Mouse (Mus musculus): Measurements from ENCODE around the gene Rhov. TPM values are rescaled to one million over a fixed set of nuclear protein-coding genes. Genes with fewer than 3 reads are reported as not detected.

Rhov gene
- polyA plus RNA-seq, 1 experiment from 2014 or later: 2.3 TPM

DNA sequence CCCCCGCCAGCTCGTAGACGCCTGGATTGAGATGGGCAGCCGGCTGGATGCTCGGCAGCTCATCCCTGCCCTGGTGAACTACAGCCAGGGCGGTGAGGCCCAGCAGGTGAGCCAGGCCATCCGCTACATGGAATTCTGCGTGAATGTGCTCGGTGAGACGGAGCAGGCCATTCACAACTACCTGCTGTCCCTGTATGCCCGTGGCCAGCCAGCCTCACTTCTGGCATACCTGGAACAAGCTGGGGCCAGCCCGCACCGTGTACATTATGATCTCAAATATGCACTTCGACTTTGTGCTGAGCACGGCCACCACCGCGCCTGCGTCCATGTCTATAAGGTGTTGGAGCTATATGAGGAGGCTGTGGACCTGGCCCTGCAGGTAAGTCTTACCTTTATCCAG, 23.3 kb upstream of the Rhov start:
- ATAC-seq (ENCODE audit: insufficient read depth, low FRiP score, low TSS enrichment) (no peak), DNase-seq (ENCODE audit: low spot score) (no peak)
- Histone ChIP-seq H3K4me1 (ENCODE audit: control insufficient read depth, insufficient read depth, low read length) (peaks cover 6% of the 10 kb centered on the region), H3K4me2 (ENCODE audit: low read depth) (no peak overlapping the region), H3K4me3 (ENCODE audit: low read depth, low read length) (no peak overlapping the region), H3K9me3 (ENCODE audit: control insufficient read depth, low read length) (no peaks in the 10 kb centered on the region), H3K27ac (ENCODE audit: low read depth, low read length) (no peak overlapping the region), H3K9ac (ENCODE audit: low read length) (no peak overlapping the region), H3K36me3 (ENCODE audit: control insufficient read depth, insufficient read depth, low read length) (peaks cover 16% of the 10 kb centered on the region), H3K27me3 (ENCODE audit: control insufficient read depth, insufficient read depth, low read length) (no peaks in the 10 kb centered on the region)
- 97% methylated on average over 18 of the region's 18 CpGs for WGBS

DNA sequence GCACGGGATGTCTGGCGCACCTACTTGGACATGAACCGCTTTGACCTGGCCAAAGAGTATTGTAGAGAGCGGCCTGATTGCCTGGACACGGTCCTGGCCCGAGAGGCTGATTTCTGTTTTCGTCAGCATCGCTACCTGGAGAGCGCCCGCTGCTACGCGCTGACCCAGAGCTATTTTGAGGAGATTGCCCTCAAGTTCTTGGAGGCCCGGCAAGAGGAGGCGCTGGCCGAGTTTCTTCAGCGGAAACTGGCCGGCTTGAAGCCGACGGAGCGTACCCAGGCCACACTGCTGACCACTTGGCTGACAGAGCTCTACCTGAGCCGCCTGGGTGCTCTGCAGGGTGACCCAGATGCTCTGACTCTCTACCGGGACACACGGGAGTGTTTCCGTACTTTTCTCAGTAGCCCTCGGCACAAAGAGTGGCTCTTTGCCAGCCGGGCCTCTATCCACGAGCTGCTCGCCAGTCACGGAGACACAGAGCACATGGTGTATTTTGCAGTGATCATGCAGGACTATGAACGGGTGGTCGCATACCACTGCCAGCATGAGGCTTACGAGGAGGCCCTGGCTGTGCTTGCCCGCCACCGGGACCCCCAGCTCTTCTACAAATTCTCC, 22.8 kb upstream of the Rhov start:
- peaks cover 14% of the 10 kb centered on the region for H3K36me3 ChIP-seq (ENCODE audit: control insufficient read depth, insufficient read depth, low read length)
- ATAC-seq (ENCODE audit: insufficient read depth, low FRiP score, low TSS enrichment) (no peak), DNase-seq (ENCODE audit: low spot score) (no peak)
- H3K4me3 ChIP-seq (ENCODE audit: low read depth, low read length): no peak overlapping the region
- WGBS: 95% methylated on average over 34 of the region's 34 CpGs
- peaks cover 7% of the 10 kb centered on the region for H3K4me1 ChIP-seq (ENCODE audit: control insufficient read depth, insufficient read depth, low read length)
- no peaks in the 10 kb centered on the region for H3K27me3 ChIP-seq (ENCODE audit: control insufficient read depth, insufficient read depth, low read length)
- H3K27ac ChIP-seq (ENCODE audit: low read depth, low read length): no peak overlapping the region
- H3K9ac ChIP-seq (ENCODE audit: low read length): no peak overlapping the region
- H3K9me3 ChIP-seq (ENCODE audit: control insufficient read depth, low read length): no peaks in the 10 kb centered on the region
- no peak overlapping the region for H3K4me2 ChIP-seq (ENCODE audit: low read depth)

DNA sequence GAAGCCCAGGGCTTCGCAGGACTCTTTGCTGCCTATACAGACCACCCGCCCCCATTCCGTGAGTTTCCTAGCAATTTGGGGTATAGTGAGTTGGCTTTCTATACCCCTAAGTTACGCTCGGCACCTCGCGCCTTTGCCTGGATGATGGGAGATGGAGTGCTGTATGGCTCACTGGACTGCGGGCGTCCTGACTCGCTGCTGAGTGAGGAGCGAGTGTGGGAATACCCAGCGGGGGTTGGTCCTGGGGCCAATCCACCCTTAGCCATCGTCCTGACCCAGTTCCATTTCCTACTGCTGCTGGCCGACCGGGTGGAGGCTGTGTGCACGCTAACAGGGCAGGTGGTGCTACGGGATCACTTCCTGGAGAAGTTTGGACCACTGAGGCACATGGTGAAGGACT, 22.2 kb upstream of the Rhov start:
- no peaks in the 10 kb centered on the region for H3K27me3 ChIP-seq (ENCODE audit: control insufficient read depth, insufficient read depth, low read length)
- H3K9me3 ChIP-seq (ENCODE audit: control insufficient read depth, low read length): no peaks in the 10 kb centered on the region
- 94% methylated on average over 17 of the region's 17 CpGs for WGBS
- H3K36me3 ChIP-seq (ENCODE audit: control insufficient read depth, insufficient read depth, low read length): peaks cover 14% of the 10 kb centered on the region
- no peak overlapping the region for H3K4me2 ChIP-seq (ENCODE audit: low read depth)
- no peak overlapping the region for H3K9ac ChIP-seq (ENCODE audit: low read length)
- DNase-seq (ENCODE audit: low spot score) (no peak), ATAC-seq (ENCODE audit: insufficient read depth, low FRiP score, low TSS enrichment) (no peak)
- no peak overlapping the region for H3K27ac ChIP-seq (ENCODE audit: low read depth, low read length)
- H3K4me1 ChIP-seq (ENCODE audit: control insufficient read depth, insufficient read depth, low read length): peaks cover 7% of the 10 kb centered on the region
- no peak overlapping the region for H3K4me3 ChIP-seq (ENCODE audit: low read depth, low read length)

DNA sequence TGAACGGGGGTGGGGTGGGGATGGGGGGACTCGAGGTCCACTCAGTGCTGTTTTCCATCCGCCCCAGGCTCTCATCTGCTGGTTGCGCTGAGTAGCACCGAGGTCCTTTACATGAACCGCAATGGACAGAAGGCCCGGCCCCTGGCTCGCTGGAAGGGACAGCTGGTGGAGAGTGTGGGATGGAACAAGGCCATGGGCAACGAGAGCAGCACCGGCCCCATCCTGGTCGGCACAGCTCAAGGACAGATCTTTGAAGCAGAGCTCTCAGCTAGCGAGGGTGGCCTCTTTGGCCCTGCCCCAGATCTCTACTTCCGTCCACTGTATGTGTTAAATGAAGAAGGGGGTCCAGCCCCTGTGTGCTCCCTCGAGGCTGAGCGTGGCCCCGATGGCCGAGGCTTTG, 21.8 kb upstream of the Rhov start:
- Histone ChIP-seq H3K9ac (ENCODE audit: low read length) (no peak overlapping the region), H3K36me3 (ENCODE audit: control insufficient read depth, insufficient read depth, low read length) (peaks cover 14% of the 10 kb centered on the region)
- WGBS: 93% methylated on average over 17 of the region's 17 CpGs

DNA sequence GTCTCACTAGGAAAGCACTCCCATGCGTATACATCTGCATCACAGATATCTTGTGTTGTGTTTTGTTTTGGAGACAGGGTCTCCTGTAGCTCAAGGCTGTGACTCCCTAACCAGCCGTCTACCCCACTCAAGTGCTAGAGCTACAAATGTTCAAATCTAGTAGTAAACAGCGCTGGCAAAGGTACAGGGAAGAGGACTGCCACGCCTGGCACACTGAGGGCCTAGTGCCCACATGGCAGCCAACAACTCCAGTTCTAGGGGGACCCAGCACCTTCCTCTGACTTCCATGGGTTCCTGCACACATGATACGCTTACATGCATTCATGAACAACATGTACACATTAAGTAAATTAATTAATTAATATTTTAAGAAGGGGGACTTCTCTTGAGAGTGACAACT, 21.2 kb upstream of the Rhov start:
- Histone ChIP-seq H3K4me1 (ENCODE audit: control insufficient read depth, insufficient read depth, low read length) (peaks cover 7% of the 10 kb centered on the region), H3K36me3 (ENCODE audit: control insufficient read depth, insufficient read depth, low read length) (peaks cover 12% of the 10 kb centered on the region), H3K9me3 (ENCODE audit: control insufficient read depth, low read length) (no peaks in the 10 kb centered on the region), H3K9ac (ENCODE audit: low read length) (no peak overlapping the region), H3K4me3 (ENCODE audit: low read depth, low read length) (no peak overlapping the region), H3K27ac (ENCODE audit: low read depth, low read length) (no peak overlapping the region), H3K4me2 (ENCODE audit: low read depth) (no peak overlapping the region), H3K27me3 (ENCODE audit: control insufficient read depth, insufficient read depth, low read length) (no peaks in the 10 kb centered on the region)
- DNase-seq (ENCODE audit: low spot score) (no peak), ATAC-seq (ENCODE audit: insufficient read depth, low FRiP score, low TSS enrichment) (no peak)
- 95% methylated on average over 5 of the region's 5 CpGs for WGBS

More for the DNA sequence above, 21.8 kb upstream of the Rhov start:
- Histone ChIP-seq H3K27me3 (ENCODE audit: control insufficient read depth, insufficient read depth, low read length) (no peaks in the 10 kb centered on the region), H3K4me2 (ENCODE audit: low read depth) (no peak overlapping the region), H3K4me3 (ENCODE audit: low read depth, low read length) (no peak overlapping the region), H3K27ac (ENCODE audit: low read depth, low read length) (no peak overlapping the region), H3K4me1 (ENCODE audit: control insufficient read depth, insufficient read depth, low read length) (peaks cover 7% of the 10 kb centered on the region), H3K9me3 (ENCODE audit: control insufficient read depth, low read length) (no peaks in the 10 kb centered on the region)
- DNase-seq (ENCODE audit: low spot score) (no peak), ATAC-seq (ENCODE audit: insufficient read depth, low FRiP score, low TSS enrichment) (no peak)

DNA sequence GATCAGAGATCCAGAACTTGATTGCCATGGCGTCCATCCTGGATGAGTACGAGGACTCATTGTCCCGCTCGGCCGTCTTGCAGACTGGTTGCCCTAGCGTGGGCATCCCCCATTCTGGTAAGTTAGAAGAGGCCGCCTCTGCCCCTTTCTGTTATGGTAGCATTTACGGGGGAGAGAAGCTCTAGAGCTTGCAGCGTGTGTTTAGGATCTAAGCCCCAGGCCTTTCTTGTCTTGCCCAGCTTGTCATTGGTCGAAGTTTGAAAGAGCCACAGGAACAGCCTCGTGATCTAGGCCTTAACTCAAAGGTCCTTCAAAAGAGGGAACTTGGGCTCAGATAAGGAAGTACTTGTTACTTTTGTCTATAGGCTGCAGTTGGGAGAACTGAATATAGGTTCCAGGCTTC, 17.9 kb upstream of the Rhov start:
- Histone ChIP-seq H3K4me3 (ENCODE audit: low read depth, low read length) (peak overlapping the region; percentile 60), H3K9me3 (ENCODE audit: control insufficient read depth, low read length) (no peaks in the 10 kb centered on the region), H3K27me3 (ENCODE audit: control insufficient read depth, insufficient read depth, low read length) (no peaks in the 10 kb centered on the region), H3K9ac (ENCODE audit: low read length) (peak overlapping the region; percentile 62), H3K27ac (ENCODE audit: low read depth, low read length) (no peak overlapping the region), H3K36me3 (ENCODE audit: control insufficient read depth, insufficient read depth, low read length) (peaks cover 9% of the 10 kb centered on the region), H3K4me1 (ENCODE audit: control insufficient read depth, insufficient read depth, low read length) (peaks cover 7% of the 10 kb centered on the region), H3K4me2 (ENCODE audit: low read depth) (peak overlapping the region; percentile 85)
- ATAC-seq (ENCODE audit: insufficient read depth, low FRiP score, low TSS enrichment): no peak
- DNase-seq (ENCODE audit: low spot score): no peak
- WGBS: 4% methylated on average over 11 of the region's 11 CpGs

DNA sequence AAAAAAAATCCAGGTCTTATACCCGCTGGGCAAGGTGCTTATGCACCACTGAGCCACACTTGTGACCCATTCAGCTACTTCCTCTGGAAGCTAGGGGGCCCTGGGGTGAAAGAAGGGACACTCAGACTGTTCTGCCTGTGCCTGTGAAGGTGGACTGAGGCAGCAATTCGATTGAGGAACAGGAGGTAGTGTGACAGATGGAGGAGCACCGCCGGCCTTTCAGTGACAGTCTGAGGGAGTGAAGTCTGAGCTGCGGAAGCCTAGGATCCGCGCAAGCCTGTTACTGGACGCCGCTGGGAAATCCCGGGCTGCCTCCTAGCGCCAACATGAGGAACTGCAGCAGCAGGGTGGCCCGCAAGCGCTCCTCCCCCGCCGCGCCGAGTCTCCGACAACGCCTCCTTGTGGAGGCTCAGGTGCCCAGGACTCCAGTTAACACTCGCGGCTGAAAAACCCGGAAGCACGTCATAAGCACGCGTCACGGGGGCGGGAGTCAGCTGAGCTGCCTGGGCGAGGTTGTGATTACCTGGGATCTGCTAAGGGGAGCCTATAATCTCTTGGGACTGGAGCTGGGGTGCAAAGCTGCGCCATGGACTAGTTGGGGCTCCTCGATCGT, 17.3 kb upstream of the Rhov start, which contains the start of gene Vps18:
Gene Vps18 (plus strand): TSS at position 471 of the 613 bp plus-strand sequence.
- H3K9me3 ChIP-seq (ENCODE audit: control insufficient read depth, low read length): no peaks in the 10 kb centered on the region
- WGBS: under 1% methylated on average over 30 of the region's 31 CpGs
- H3K4me1 ChIP-seq (ENCODE audit: control insufficient read depth, insufficient read depth, low read length): peaks cover 7% of the 10 kb centered on the region
- H3K27me3 ChIP-seq (ENCODE audit: control insufficient read depth, insufficient read depth, low read length): no peaks in the 10 kb centered on the region
- H3K36me3 ChIP-seq (ENCODE audit: control insufficient read depth, insufficient read depth, low read length): peaks cover 6% of the 10 kb centered on the region
- peak within 1 kb of the TSS; percentile 62 for H3K9ac ChIP-seq (ENCODE audit: low read length)
- peak within 1 kb of the TSS; percentile 85 for H3K4me2 ChIP-seq (ENCODE audit: low read depth)
- H3K4me3 ChIP-seq (ENCODE audit: low read depth, low read length): peak within 1 kb of the TSS; percentile 60
- ATAC-seq (ENCODE audit: insufficient read depth, low FRiP score, low TSS enrichment) (peak; percentile 93), DNase-seq (ENCODE audit: low spot score) (peak; percentile 98)
- no peak within 1 kb of the TSS for H3K27ac ChIP-seq (ENCODE audit: low read depth, low read length)

DNA sequence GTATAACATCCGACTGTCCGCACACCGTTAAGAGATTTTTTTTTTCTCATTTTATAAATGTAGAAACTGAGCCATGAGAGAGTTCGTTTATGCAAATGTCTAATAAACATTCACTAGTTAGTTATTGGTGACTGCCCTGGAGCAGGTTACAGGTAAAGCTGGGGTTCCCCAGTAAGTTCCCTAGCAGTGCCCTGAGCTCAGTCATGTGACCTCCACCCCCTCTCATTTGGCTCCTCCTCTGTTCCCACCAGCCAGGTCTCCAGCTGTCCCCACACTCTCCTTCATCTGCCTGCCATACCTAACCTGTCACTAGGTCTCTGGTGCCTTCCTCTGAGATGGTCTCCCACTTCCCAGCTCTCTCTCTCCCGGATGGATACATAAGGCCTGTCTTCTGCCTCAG, 16.3 kb upstream of the Rhov start:
- no peak overlapping the region for H3K4me2 ChIP-seq (ENCODE audit: low read depth)

DNA sequence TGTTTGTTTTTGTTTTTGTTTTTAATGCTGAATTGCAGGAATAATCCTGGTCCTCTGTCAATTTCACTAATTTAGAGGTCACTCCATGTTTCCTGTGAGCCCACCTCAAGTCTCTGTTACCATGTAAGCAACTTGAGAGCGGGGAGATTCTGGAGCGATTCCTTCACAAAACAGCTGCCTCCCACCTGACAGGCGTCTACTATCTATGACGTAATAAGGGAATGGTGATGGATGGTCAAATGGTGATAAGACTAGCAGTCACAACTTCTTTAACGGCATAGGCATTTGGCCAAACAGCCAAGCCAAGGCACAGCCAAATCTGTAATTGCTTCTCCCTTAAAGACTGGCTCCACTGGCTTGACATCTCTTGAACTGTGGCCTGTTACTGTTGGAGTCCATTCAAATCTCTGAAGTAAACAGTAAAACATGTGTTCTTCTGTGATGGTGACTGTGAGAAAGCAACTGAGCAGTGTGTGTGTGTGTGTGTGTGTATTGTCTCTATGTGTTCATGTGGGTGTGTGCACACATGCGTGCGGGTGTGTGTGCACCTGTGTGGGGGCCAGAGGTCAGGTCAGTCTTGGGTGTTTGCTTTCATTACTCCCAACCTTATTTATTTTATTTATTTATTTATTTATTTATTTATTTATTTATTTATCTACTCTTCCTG, 11.0 kb upstream of the Rhov start:
- ATAC-seq (ENCODE audit: insufficient read depth, low FRiP score, low TSS enrichment) (no peak), DNase-seq (ENCODE audit: low spot score) (no peak)
- Histone ChIP-seq H3K4me2 (ENCODE audit: low read depth) (no peak overlapping the region), H3K27ac (ENCODE audit: low read depth, low read length) (no peak overlapping the region), H3K27me3 (ENCODE audit: control insufficient read depth, insufficient read depth, low read length) (no peaks in the 10 kb centered on the region), H3K9ac (ENCODE audit: low read length) (no peak overlapping the region), H3K4me1 (ENCODE audit: control insufficient read depth, insufficient read depth, low read length) (no peaks in the 10 kb centered on the region), H3K9me3 (ENCODE audit: control insufficient read depth, low read length) (no peaks in the 10 kb centered on the region), H3K36me3 (ENCODE audit: control insufficient read depth, insufficient read depth, low read length) (no peaks in the 10 kb centered on the region), H3K4me3 (ENCODE audit: low read depth, low read length) (no peak overlapping the region)
- WGBS: 87% methylated on average over 7 of the region's 7 CpGs

More for the DNA sequence above, 16.3 kb upstream of the Rhov start:
- Histone ChIP-seq H3K4me1 (ENCODE audit: control insufficient read depth, insufficient read depth, low read length) (peaks cover 7% of the 10 kb centered on the region), H3K9ac (ENCODE audit: low read length) (no peak overlapping the region), H3K9me3 (ENCODE audit: control insufficient read depth, low read length) (no peaks in the 10 kb centered on the region), H3K27ac (ENCODE audit: low read depth, low read length) (no peak overlapping the region), H3K36me3 (ENCODE audit: control insufficient read depth, insufficient read depth, low read length) (peaks cover 2% of the 10 kb centered on the region), H3K4me3 (ENCODE audit: low read depth, low read length) (no peak overlapping the region), H3K27me3 (ENCODE audit: control insufficient read depth, insufficient read depth, low read length) (no peaks in the 10 kb centered on the region)
- ATAC-seq (ENCODE audit: insufficient read depth, low FRiP score, low TSS enrichment) (no peak), DNase-seq (ENCODE audit: low spot score) (no peak)
- WGBS: 92% methylated on average over 5 of the region's 5 CpGs
